Mouse (Mus musculus) kidney, embryonic 14.5 days (tissue): ENCODE measurements around the gene Mettl17. TPM values are rescaled to one million over a fixed set of nuclear protein-coding genes. Genes with fewer than 3 reads are reported as not detected.
"Not testable (repeated sequence)": the region's sequence is repeated elsewhere in the genome, so short reads cannot be mapped to it uniquely, and the experiment has no call there.

ENCODE experiments used
- ATAC-seq: fragments of 200-750 bp; cut with Nextera tagmentation; 2 replicates; pipeline ENCODE4 v1.8.0; 2017; ENCODE audit warnings: moderate number of reproducible peaks, mild to moderate bottlenecking, moderate TSS enrichment, moderate library complexity; ENCODE audit not compliant: low FRiP score, low TSS enrichment
- H3K27ac ChIP-seq: fragments of 300-500 bp; sonication (generic); 2 replicates; pipeline ENCODE4 v1.5.1; 2014; ENCODE audit warnings: low read depth, mild to moderate bottlenecking, low read length, moderate library complexity, mixed read lengths
- H3K27me3 ChIP-seq: fragments of 300-500 bp; sonication (generic); 2 replicates; pipeline ENCODE4 v1.6.1; 2014; ENCODE audit warnings: mild to moderate bottlenecking, low read length; ENCODE audit not compliant: control insufficient read depth, insufficient read depth
- H3K36me3 ChIP-seq: fragments of 300-500 bp; sonication (generic); 2 replicates; pipeline ENCODE4 v1.6.1; 2014; ENCODE audit warnings: low read length, mixed read lengths; ENCODE audit not compliant: control insufficient read depth, insufficient read depth
- H3K4me1 ChIP-seq: fragments of 300-500 bp; sonication (generic); 2 replicates; pipeline ENCODE4 v1.6.1; 2014; ENCODE audit warnings: low read length, mixed read lengths; ENCODE audit not compliant: control insufficient read depth, insufficient read depth
- H3K4me2 ChIP-seq: fragments of 300-500 bp; sonication (generic); replicated peaks from 2 replicates; pipeline ENCODE4 v1.6.1; 2014; ENCODE audit warnings: low read depth, mild to moderate bottlenecking, low read length
- H3K4me3 ChIP-seq: fragments of 300-500 bp; sonication (generic); 2 replicates; pipeline ENCODE4 v1.5.1; 2014; ENCODE audit warnings: mild to moderate bottlenecking, low read length
- H3K9ac ChIP-seq: fragments of 300-500 bp; sonication (generic); 2 replicates; pipeline ENCODE4 v1.6.1; 2014; ENCODE audit warnings: low read depth, mild to moderate bottlenecking, low read length, moderate library complexity
- H3K9me3 ChIP-seq: fragments of 300-500 bp; sonication (generic); 2 replicates; pipeline ENCODE4 v1.6.1; 2016; ENCODE audit warnings: low read length; ENCODE audit not compliant: control insufficient read depth
- WGBS: fragments of 180-500 bp; shearing (Covaris S2); extraction: QIAGEN DNeasy Blood & Tissue Kit; methylation state at CpG from one replicate; pipeline ENCODE4 v1.1.7; 2014; 5-methylcytosine and 5-hydroxymethylcytosine counted together
- polyA plus RNA-seq: library from polyadenylated mRNA; unstranded; fragments of >200 nt; fragmentation: Nextera tagmentation; extraction: Ambion mirVana; gene quantifications from 2 replicates; pipeline ENCODE4 v1.2.1, GENCODE M21; 2014

Mettl17 gene
- 42.3 and 56.6 TPM in 2 replicates for polyA plus RNA-seq

GRCm38 (mm10) chr14:51884598-51885331 is at the start of gene Mettl17:
Gene Mettl17 (plus strand): TSS chr14:51884842.
- Histone ChIP-seq H3K4me3 (peak within 1 kb of the TSS; percentile 84), H3K27ac (peak within 1 kb of the TSS; percentile 78), H3K9me3 (no peaks in the 10 kb centered on the region), H3K36me3 (peaks cover 35% of the 10 kb centered on the region), H3K27me3 (no peaks in the 10 kb centered on the region), H3K4me1 (peaks cover 12% of the 10 kb centered on the region; the same call in 1 of the 2 replicates), H3K9ac (peak within 1 kb of the TSS; percentile 81), H3K4me2 (peak within 1 kb of the TSS; percentile 87)
- peak; percentile 98 for ATAC-seq
- WGBS = under 1% methylated on average over 43 of the region's 43 CpGs

GRCm38 (mm10) chr14:51838480-51838879 is 46.2 kb upstream of the Mettl17 start:
- H3K9ac ChIP-seq, H3K9me3 ChIP-seq, H3K27ac ChIP-seq, H3K27me3 ChIP-seq, H3K4me3 ChIP-seq, H3K4me2 ChIP-seq, H3K4me1 ChIP-seq, H3K36me3 ChIP-seq, ATAC-seq: not testable (repeated sequence)
- WGBS = 32% methylated on average over 2 of the region's 2 CpGs

GRCm38 (mm10) chr14:51842250-51842649 is 42.4 kb upstream of the Mettl17 start:
- no peak overlapping the region for H3K4me2 ChIP-seq
- H3K4me1 ChIP-seq = no peaks in the 10 kb centered on the region
- no peaks in the 10 kb centered on the region for H3K36me3 ChIP-seq
- ATAC-seq = no peak
- H3K9ac ChIP-seq = no peak overlapping the region
- H3K9me3 ChIP-seq = no peaks in the 10 kb centered on the region
- H3K4me3 ChIP-seq = no peak overlapping the region
- 71% methylated on average over 1 of the region's 1 CpGs for WGBS
- H3K27ac ChIP-seq = no peak overlapping the region
- no peaks in the 10 kb centered on the region for H3K27me3 ChIP-seq

- Histone ChIP-seq H3K4me2 (no peak overlapping the region), H3K4me1 (no peaks in the 10 kb centered on the region), H3K9ac (no peak overlapping the region), H3K36me3 (no peaks in the 10 kb centered on the region), H3K27ac (no peak overlapping the region), H3K4me3 (no peak overlapping the region), H3K27me3 (no peaks in the 10 kb centered on the region), H3K9me3 (no peaks in the 10 kb centered on the region)
- 91% methylated on average over 2 of the region's 2 CpGs for WGBS
- ATAC-seq = no peak
Measured at GRCm38 (mm10) chr14:51842781-51843180, 41.9 kb upstream of the Mettl17 start.

- no peak overlapping the region for H3K4me2 ChIP-seq
- no peak overlapping the region for H3K4me3 ChIP-seq
- H3K27me3 ChIP-seq = no peaks in the 10 kb centered on the region
- no peaks in the 10 kb centered on the region for H3K36me3 ChIP-seq
- no peak overlapping the region for H3K9ac ChIP-seq
- H3K4me1 ChIP-seq = no peaks in the 10 kb centered on the region
- ATAC-seq = no peak
- no peak overlapping the region for H3K27ac ChIP-seq
- no peaks in the 10 kb centered on the region for H3K9me3 ChIP-seq
Measured at GRCm38 (mm10) chr14:51843882-51844281, 40.8 kb upstream of the Mettl17 start.

GRCm38 (mm10) chr14:51846566-51846965 is 38.1 kb upstream of the Mettl17 start:
- no peaks in the 10 kb centered on the region for H3K27me3 ChIP-seq
- WGBS = 57% methylated on average over 3 of the region's 3 CpGs
- no peak overlapping the region for H3K4me2 ChIP-seq
- H3K27ac ChIP-seq = no peak overlapping the region
- H3K9me3 ChIP-seq = no peaks in the 10 kb centered on the region
- H3K4me3 ChIP-seq = no peak overlapping the region
- H3K36me3 ChIP-seq = no peaks in the 10 kb centered on the region
- no peak overlapping the region for H3K9ac ChIP-seq
- no peaks in the 10 kb centered on the region for H3K4me1 ChIP-seq
- no peak for ATAC-seq

GRCm38 (mm10) chr14:51851006-51851405 is 33.6 kb upstream of the Mettl17 start:
- not testable (repeated sequence) for H3K4me3 ChIP-seq, H3K9me3 ChIP-seq, H3K36me3 ChIP-seq, H3K27ac ChIP-seq, H3K27me3 ChIP-seq, H3K4me1 ChIP-seq, H3K9ac ChIP-seq, ATAC-seq, H3K4me2 ChIP-seq
- 55% methylated on average over 3 of the region's 3 CpGs for WGBS

- no peaks in the 10 kb centered on the region for H3K27me3 ChIP-seq
- no peaks in the 10 kb centered on the region for H3K36me3 ChIP-seq
- no peaks in the 10 kb centered on the region for H3K9me3 ChIP-seq
- no peak for ATAC-seq
- no peak within 1 kb of the TSS for H3K4me3 ChIP-seq
- H3K9ac ChIP-seq = no peak within 1 kb of the TSS
- H3K27ac ChIP-seq = no peak within 1 kb of the TSS
- no peaks in the 10 kb centered on the region for H3K4me1 ChIP-seq
- H3K4me2 ChIP-seq = no peak within 1 kb of the TSS
Measured at GRCm38 (mm10) chr14:51853399-51853798, 31.2 kb upstream of the Mettl17 start, which contains the start of gene Ear6. Gene Ear6 (plus strand): TSS chr14:51853699.

GRCm38 (mm10) chr14:51855280-51855679 is 29.4 kb upstream of the Mettl17 start:
- H3K27me3 ChIP-seq, H3K36me3 ChIP-seq, H3K4me2 ChIP-seq, H3K4me1 ChIP-seq, H3K9me3 ChIP-seq, H3K27ac ChIP-seq, H3K4me3 ChIP-seq, H3K9ac ChIP-seq, ATAC-seq: not testable (repeated sequence)
- WGBS = 77% methylated on average over 7 of the region's 7 CpGs
